Mouse (Mus musculus) thymus, adult 2 months (tissue): Measurements from ENCODE around the gene Cbr3. TPM values are rescaled to one million over a fixed set of nuclear protein-coding genes. Genes with fewer than 3 reads are reported as not detected.

Experiments used
- DNase-seq: peaks from one replicate; pipeline ENCODE4 v3.0.0; 2021
- H3K27ac ChIP-seq: fragments of 200-500 bp; 2 replicates; pipeline ENCODE4 v1.5.1; 2012; ENCODE audit warnings: low read length, control low read depth; ENCODE audit not compliant: control insufficient read depth, insufficient read depth
- H3K27me3 ChIP-seq: fragments of 200-500 bp; 2 replicates; pipeline ENCODE4 v1.6.1; 2012; ENCODE audit warnings: mild to moderate bottlenecking, low read length, moderate library complexity, mixed read lengths; ENCODE audit not compliant: control insufficient read depth, insufficient read depth
- H3K36me3 ChIP-seq: fragments of 200-500 bp; 2 replicates; pipeline ENCODE4 v1.6.1; 2012; ENCODE audit warnings: mild to moderate bottlenecking, low read length, moderate library complexity; ENCODE audit not compliant: control insufficient read depth, insufficient read depth
- H3K4me1 ChIP-seq: fragments of 200-500 bp; replicated peaks from 2 replicates; pipeline ENCODE4 v1.6.1; 2012; ENCODE audit warnings: low read length; ENCODE audit not compliant: control insufficient read depth, insufficient read depth
- H3K4me3 ChIP-seq: fragments of 200-500 bp; 2 replicates; pipeline ENCODE4 v1.5.1; 2012; ENCODE audit warnings: mild to moderate bottlenecking, low read length, control low read depth, moderate library complexity; ENCODE audit not compliant: control insufficient read depth, insufficient read depth
- CTCF ChIP-seq: fragments of 200-500 bp; IDR thresholded peaks from 2 replicates; pipeline ENCODE4 v1.5.1; 2012; ENCODE audit warnings: mild to moderate bottlenecking, control low read depth, low read length, moderate library complexity, borderline replicate concordance; ENCODE audit not compliant: control insufficient read depth, poor library complexity, insufficient read depth; ENCODE audit errors: extremely low read depth
- POLR2A ChIP-seq: fragments of 200-500 bp; IDR thresholded peaks from 2 replicates; pipeline ENCODE4 v1.6.1; 2012; ENCODE audit warnings: mild to moderate bottlenecking, low read length, control low read depth, moderate library complexity; ENCODE audit not compliant: control insufficient read depth, poor library complexity, insufficient read depth; ENCODE audit errors: extremely low read depth
- WGBS: fragments of 180-500 bp; shearing (Covaris S2); methylation state at CpG from one replicate; pipeline ENCODE4 v1.1.7; 2018; 5-methylcytosine and 5-hydroxymethylcytosine counted together
- polyA plus RNA-seq: library from polyadenylated mRNA; depleted of rRNA; stranded (reverse); fragments of >200 nt; gene quantifications from 2 replicates; pipeline ENCODE4 v1.2.3, GENCODE M21; 2012

Cbr3 gene
- polyA plus RNA-seq, 1 experiment, result 8.9 TPM

DNA sequence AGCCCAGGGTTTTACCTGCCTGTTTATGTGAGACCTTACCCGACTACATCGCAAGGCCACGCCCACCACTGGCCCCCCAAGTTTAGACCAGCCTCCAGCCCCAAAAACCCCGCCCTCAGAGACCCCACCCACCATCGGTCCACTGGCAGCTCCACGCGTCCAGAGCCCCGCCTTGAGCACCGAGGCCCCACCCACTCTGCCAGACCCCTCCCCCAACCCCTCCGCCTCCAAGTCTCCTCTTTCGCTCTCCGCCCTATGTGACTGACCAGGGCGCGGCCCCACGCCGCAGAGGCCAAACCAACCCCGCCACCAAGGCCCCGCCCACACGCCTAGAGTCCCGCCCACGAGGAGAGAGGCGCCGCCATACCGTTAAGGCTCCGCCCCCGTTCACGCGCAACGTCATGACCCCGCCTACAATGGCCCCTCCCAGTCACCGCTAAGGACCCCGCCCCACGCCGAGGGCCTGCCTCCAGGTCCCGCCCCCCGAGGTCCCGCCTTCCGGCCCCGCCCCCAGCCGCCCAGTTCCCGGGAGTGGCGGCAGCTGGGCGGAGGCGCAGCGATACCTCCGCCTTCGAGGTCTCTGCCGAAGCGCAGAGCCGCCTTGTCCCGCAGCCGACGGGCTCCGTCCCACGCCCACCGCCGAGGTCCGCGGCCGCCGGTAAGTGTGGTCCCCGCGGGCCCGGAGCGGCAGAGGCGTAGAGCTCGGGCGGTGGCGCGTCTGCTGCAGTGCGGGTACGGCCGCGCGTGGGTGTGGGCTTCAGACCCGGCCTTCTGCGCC lies 28.6 kb downstream of the Cbr3 start, which contains the start of gene Dop1b:
Gene Dop1b, plus strand, starts transcription at position 494 of the 778 bp plus-strand sequence.
- Histone ChIP-seq H3K27ac (peak within 1 kb of the TSS; percentile 59), H3K4me3 (peak within 1 kb of the TSS; percentile 75), H3K4me1 (peaks cover 6% of the 10 kb centered on the region), H3K27me3 (no peaks in the 10 kb centered on the region), H3K36me3 (no peaks in the 10 kb centered on the region)
- peak; percentile 95 for TF ChIP-seq POLR2A
- 0 out of 2 replicates have a peak, but pooled peaks have one; percentile 50 for TF ChIP-seq CTCF
- WGBS, result 1% methylated on average over 76 of the region's 77 CpGs
- DNase-seq, result peak; percentile 98

GRCm38 (mm10) chr16:93712189-93712885 lies 29.3 kb downstream of the Cbr3 start:
- TF ChIP-seq CTCF (no peak), POLR2A (no peak)
- H3K27ac ChIP-seq, result no peak overlapping the region
- H3K27me3 ChIP-seq, result no peaks in the 10 kb centered on the region
- peaks cover 6% of the 10 kb centered on the region for H3K4me1 ChIP-seq
- no peaks in the 10 kb centered on the region for H3K36me3 ChIP-seq
- 8% methylated on average over 31 of the region's 31 CpGs for WGBS
- DNase-seq, result no peak
- H3K4me3 ChIP-seq, result peak overlapping the region; percentile 75

- no peak for DNase-seq
- 86% methylated on average over 7 of the region's 7 CpGs for WGBS
- Histone ChIP-seq H3K27me3 (no peaks in the 10 kb centered on the region), H3K27ac (no peak overlapping the region), H3K36me3 (peaks cover 5% of the 10 kb centered on the region; the same call in 1 of the 2 replicates), H3K4me3 (no peak overlapping the region), H3K4me1 (peaks cover 6% of the 10 kb centered on the region)
- TF ChIP-seq CTCF, result no peak
- TF ChIP-seq POLR2A, result no peak
Observed at GRCm38 (mm10) chr16:93712966-93713365, 30.0 kb downstream of the Cbr3 start.

- H3K27me3 ChIP-seq, result no peaks in the 10 kb centered on the region
- peaks cover 6% of the 10 kb centered on the region for H3K4me1 ChIP-seq
- H3K4me3 ChIP-seq, result no peak overlapping the region
- TF ChIP-seq CTCF, result no peak
- no peak for TF ChIP-seq POLR2A
- DNase-seq, result no peak
- no peak overlapping the region for H3K27ac ChIP-seq
- 74% methylated on average over 5 of the region's 5 CpGs for WGBS
- peaks cover 10% of the 10 kb centered on the region; the same call in 1 of the 2 replicates for H3K36me3 ChIP-seq
Observed at GRCm38 (mm10) chr16:93714426-93714825, 31.4 kb downstream of the Cbr3 start.

GRCm38 (mm10) chr16:93715826-93716225 lies 32.8 kb downstream of the Cbr3 start:
- Histone ChIP-seq H3K4me1 (peaks cover 6% of the 10 kb centered on the region), H3K27ac (no peak overlapping the region), H3K27me3 (no peaks in the 10 kb centered on the region), H3K4me3 (no peak overlapping the region), H3K36me3 (peaks cover 10% of the 10 kb centered on the region; the same call in 1 of the 2 replicates)
- no peak for DNase-seq
- WGBS, result 98% methylated on average over 6 of the region's 6 CpGs
- no peak for TF ChIP-seq POLR2A
- no peak for TF ChIP-seq CTCF

DNA sequence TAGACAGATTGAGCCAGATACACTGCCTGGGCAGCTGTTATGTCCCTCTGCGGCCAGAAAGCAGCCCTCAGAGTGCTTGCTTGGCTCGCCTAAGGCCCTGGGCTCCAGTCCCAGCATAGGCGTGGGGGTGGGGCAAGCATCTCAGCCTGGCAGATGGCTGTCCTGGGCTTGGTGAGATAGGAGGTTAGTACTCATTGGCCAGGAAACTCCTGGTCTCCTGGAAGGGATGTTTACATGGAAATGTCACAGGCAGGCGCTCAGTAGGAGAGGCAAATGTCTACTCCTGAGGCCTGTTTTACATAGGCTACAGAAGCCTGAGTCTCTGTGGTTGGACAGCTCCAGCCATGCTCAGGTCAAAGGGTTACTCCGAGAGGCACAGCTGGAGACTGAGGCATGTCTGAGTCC lies 34.3 kb downstream of the Cbr3 start:
- no peak for DNase-seq
- H3K27me3 ChIP-seq, result no peaks in the 10 kb centered on the region
- 92% methylated on average over 5 of the region's 5 CpGs for WGBS
- TF ChIP-seq CTCF, result no peak
- TF ChIP-seq POLR2A, result no peak
- H3K27ac ChIP-seq, result no peak overlapping the region
- no peak overlapping the region for H3K4me3 ChIP-seq
- H3K36me3 ChIP-seq, result peaks cover 10% of the 10 kb centered on the region; the same call in 1 of the 2 replicates
- H3K4me1 ChIP-seq, result peaks cover 6% of the 10 kb centered on the region

GRCm38 (mm10) chr16:93721771-93722170 lies 38.8 kb downstream of the Cbr3 start:
- Histone ChIP-seq H3K27me3 (no peaks in the 10 kb centered on the region), H3K36me3 (peaks cover 10% of the 10 kb centered on the region; the same call in 1 of the 2 replicates), H3K27ac (no peak overlapping the region), H3K4me1 (no peaks in the 10 kb centered on the region), H3K4me3 (no peak overlapping the region)
- DNase-seq, result no peak
- 66% methylated on average over 5 of the region's 5 CpGs for whole genome bisulfite sequencing
- no peak for TF ChIP-seq CTCF
- TF ChIP-seq POLR2A, result no peak
